24 mouse cellular contexts compared by ENCODE assay signal in genomic region chr17:3933208-3933607, GRCm38 (mm10).
DNase-seq lines count a peak whose midpoint lies in the region; ATAC-seq and TF ChIP-seq lines count a peak whose summit lies in the region.
"Had no signal": no experiment of that assay in that cellular context is flagged by ENCODE, and none has a peak within 500 bp of the region (broad histone marks: within the 10 kb centered on the region; RNA-seq: fewer than 3 reads in every experiment).

No protein-coding gene starts in this region.

- 0 out of 2 replicates have a peak overlapping the region, but pooled peaks have one; percentile 13 for H3K27ac ChIP-seq in forebrain, embryonic 12.5 days
- H3K27ac ChIP-seq in forebrain, embryonic 14.5 days (ENCODE audit: low read depth, low read length) = no peak overlapping the region
- peak overlapping the region; percentile 23; the same call in 1 of the 2 replicates for H3K27ac ChIP-seq in hindbrain, embryonic 13.5 days
- no peak overlapping the region for H3K27ac ChIP-seq in hindbrain, postnatal 0 days
- 0 out of 2 replicates have a peak overlapping the region, but pooled peaks have one; percentile 45 for H3K27ac ChIP-seq in neural tube, embryonic 15.5 days (replicated peaks)
- H3K27ac ChIP-seq: embryonic facial prominence, embryonic 10.5 days; embryonic facial prominence, embryonic 12.5 days; forebrain, embryonic 15.5 days had no signal

- no peaks in the 10 kb centered on the region for H3K36me3 ChIP-seq in forebrain, embryonic 12.5 days (replicated peaks)
- no peaks in the 10 kb centered on the region for H3K36me3 ChIP-seq in forebrain, embryonic 14.5 days (ENCODE audit: control insufficient read depth, insufficient read depth, low read length)
- no peaks in the 10 kb centered on the region for H3K36me3 ChIP-seq in hindbrain, embryonic 13.5 days
- H3K36me3 ChIP-seq in hindbrain, postnatal 0 days (ENCODE audit: insufficient read depth, low read length) = no peaks in the 10 kb centered on the region
- H3K36me3 ChIP-seq in neural tube, embryonic 15.5 days = no peaks in the 10 kb centered on the region
- H3K36me3 ChIP-seq: embryonic facial prominence, embryonic 10.5 days; embryonic facial prominence, embryonic 12.5 days; forebrain, embryonic 15.5 days; G1E had no signal

- 55% methylated on average over 4 of the region's 4 CpGs for WGBS in forebrain, embryonic 12.5 days
- WGBS in forebrain, embryonic 14.5 days = 57% methylated on average over 4 of the region's 4 CpGs
- WGBS in hindbrain, embryonic 13.5 days = 42% methylated on average over 4 of the region's 4 CpGs
- WGBS in hindbrain, postnatal 0 days = 49% methylated on average over 4 of the region's 4 CpGs
- 14% methylated on average over 4 of the region's 4 CpGs for WGBS in neural tube, embryonic 15.5 days

- no peak overlapping the region for H3K9ac ChIP-seq in forebrain, embryonic 12.5 days
- H3K9ac ChIP-seq in forebrain, embryonic 14.5 days (ENCODE audit: low read length) = no peak overlapping the region
- no peak overlapping the region for H3K9ac ChIP-seq in hindbrain, embryonic 13.5 days
- no peak overlapping the region for H3K9ac ChIP-seq in hindbrain, postnatal 0 days (replicated peaks; ENCODE audit: low read length)
- no peak overlapping the region for H3K9ac ChIP-seq in neural tube, embryonic 15.5 days (replicated peaks)
- H3K9ac ChIP-seq: embryonic facial prominence, embryonic 12.5 days; forebrain, embryonic 15.5 days; forebrain, postnatal 0 days had no signal

- no peak overlapping the region for H3K4me3 ChIP-seq in forebrain, embryonic 12.5 days (replicated peaks)
- no peak overlapping the region for H3K4me3 ChIP-seq in forebrain, embryonic 14.5 days (ENCODE audit: low read depth, low read length)
- H3K4me3 ChIP-seq in hindbrain, embryonic 13.5 days = no peak overlapping the region
- no peak overlapping the region for H3K4me3 ChIP-seq in hindbrain, postnatal 0 days (ENCODE audit: low read length)
- no peak overlapping the region for H3K4me3 ChIP-seq in neural tube, embryonic 15.5 days (replicated peaks)
- H3K4me3 ChIP-seq: embryonic facial prominence, embryonic 10.5 days; embryonic facial prominence, embryonic 12.5 days; forebrain, embryonic 15.5 days had no signal

- TF ChIP-seq CTCF in hindbrain, postnatal 0 days (IDR thresholded peaks at IDR 0.05; ENCODE audit: low read depth) = no peak

- H3K4me1 ChIP-seq in forebrain, embryonic 12.5 days = peaks cover 7% of the 10 kb centered on the region
- no peaks in the 10 kb centered on the region for H3K4me1 ChIP-seq in forebrain, embryonic 14.5 days (ENCODE audit: control insufficient read depth, insufficient read depth, low read length)
- peaks cover 8% of the 10 kb centered on the region for H3K4me1 ChIP-seq in hindbrain, embryonic 13.5 days (replicated peaks)
- no peaks in the 10 kb centered on the region for H3K4me1 ChIP-seq in hindbrain, postnatal 0 days (ENCODE audit: insufficient read depth, low read length)
- H3K4me1 ChIP-seq in neural tube, embryonic 15.5 days = peaks cover 12% of the 10 kb centered on the region
- H3K4me1 ChIP-seq: embryonic facial prominence, embryonic 10.5 days; embryonic facial prominence, embryonic 12.5 days had no signal

- H3K27me3 ChIP-seq in forebrain, embryonic 12.5 days = no peaks in the 10 kb centered on the region
- H3K27me3 ChIP-seq in forebrain, embryonic 14.5 days (replicated peaks; ENCODE audit: control insufficient read depth, insufficient read depth, low read length) = no peaks in the 10 kb centered on the region
- no peaks in the 10 kb centered on the region for H3K27me3 ChIP-seq in hindbrain, embryonic 13.5 days
- H3K27me3 ChIP-seq in hindbrain, postnatal 0 days (ENCODE audit: insufficient read depth, low read length) = no peaks in the 10 kb centered on the region
- no peaks in the 10 kb centered on the region for H3K27me3 ChIP-seq in neural tube, embryonic 15.5 days (replicated peaks)
- H3K27me3 ChIP-seq: CH12.LX; embryonic facial prominence, embryonic 12.5 days; forebrain, embryonic 15.5 days had no signal

- H3K4me2 ChIP-seq in forebrain, embryonic 12.5 days = no peak overlapping the region
- H3K4me2 ChIP-seq in forebrain, embryonic 14.5 days (ENCODE audit: low read length) = no peak overlapping the region
- no peak overlapping the region for H3K4me2 ChIP-seq in hindbrain, embryonic 13.5 days
- H3K4me2 ChIP-seq in hindbrain, postnatal 0 days (ENCODE audit: low read depth, low read length) = no peak overlapping the region
- no peak overlapping the region for H3K4me2 ChIP-seq in neural tube, embryonic 15.5 days
- H3K4me2 ChIP-seq: embryonic facial prominence, embryonic 12.5 days; forebrain, embryonic 15.5 days had no signal

- no peak for DNase-seq in forebrain, embryonic 14.5 days (ENCODE audit: low spot score)
- no peak for DNase-seq in hindbrain, postnatal 0 days (ENCODE audit: low spot score)
- peak; percentile 2 for DNase-seq in R1 (ENCODE audit: low read depth, low spot score)
- no peak for DNase-seq in thymus, postnatal 14 days
- DNase-seq: adrenal gland, adult 2 months; adrenal gland, postnatal 10 days; adrenal gland, postnatal 25 days; B cell, adult 2 months; cerebellum, adult 11 months; cerebellum, adult 18-20 months; cerebellum, adult 8-10 months; cerebellum, adult 9-11 months; cerebellum, postnatal 25 days; forebrain, postnatal 0 days had no signal

- ATAC-seq in forebrain, embryonic 12.5 days (ENCODE audit: low FRiP score) = 0 out of 2 replicates have a peak, but pooled peaks have one; percentile 27
- no peak for ATAC-seq in forebrain, embryonic 14.5 days
- no peak for ATAC-seq in hindbrain, embryonic 13.5 days (ENCODE audit: low FRiP score)
- ATAC-seq in hindbrain, postnatal 0 days = no peak
- ATAC-seq in neural tube, embryonic 15.5 days (ENCODE audit: low FRiP score) = no peak
- ATAC-seq: CD4-positive, CD25-positive, alpha-beta regulatory T cell, adult 4 months; forebrain, embryonic 15.5 days; forebrain, postnatal 0 days; Patski had no signal

- H3K9me3 ChIP-seq in forebrain, embryonic 12.5 days = no peaks in the 10 kb centered on the region
- H3K9me3 ChIP-seq in forebrain, embryonic 14.5 days (replicated peaks; ENCODE audit: control insufficient read depth, low read length) = no peaks in the 10 kb centered on the region
- no peaks in the 10 kb centered on the region for H3K9me3 ChIP-seq in hindbrain, embryonic 13.5 days
- no peaks in the 10 kb centered on the region for H3K9me3 ChIP-seq in hindbrain, postnatal 0 days (ENCODE audit: low read length)
- H3K9me3 ChIP-seq in neural tube, embryonic 15.5 days (replicated peaks) = no peaks in the 10 kb centered on the region
- H3K9me3 ChIP-seq: embryonic facial prominence, embryonic 10.5 days; embryonic facial prominence, embryonic 12.5 days; forebrain, embryonic 15.5 days; G1E had no signal

Comparison
In these comparisons a context has a peak if more than half of its experiments do, and no peak if none do; other contexts are left out.
1. H3K27ac ChIP-seq: peak in forebrain, embryonic 12.5 days (single experiment), hindbrain, embryonic 13.5 days (single experiment) and neural tube, embryonic 15.5 days (single experiment); none in forebrain, embryonic 14.5 days (single experiment) and hindbrain, postnatal 0 days (single experiment).